Mouse (Mus musculus): Measurements from ENCODE around the gene Vmn1r86.
"Not testable (repeated sequence)": the region's sequence is repeated elsewhere in the genome, so short reads cannot be mapped to it uniquely, and the experiment has no call there.

Vmn1r86 gene

DNA sequence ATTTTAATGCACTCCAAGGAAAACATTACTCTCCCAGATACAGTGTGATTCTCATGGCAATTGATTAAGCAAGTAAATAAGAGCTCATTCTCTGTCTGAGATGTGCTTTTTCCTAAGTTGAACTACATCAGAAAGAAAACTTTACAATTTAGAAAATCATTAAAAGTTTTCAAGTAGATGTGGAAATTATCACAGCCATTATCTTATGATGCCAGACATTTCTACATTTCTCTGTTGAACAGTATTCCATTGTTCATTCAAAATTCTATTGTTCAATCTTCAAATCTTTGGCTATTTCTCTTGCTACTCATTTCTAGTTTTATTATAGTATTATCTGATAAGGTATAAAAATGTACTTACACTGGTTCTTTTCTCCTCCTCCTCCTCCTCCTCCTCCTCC, at the start of gene Vmn1r86:
TSS of gene Vmn1r86 (minus strand) at position 101 of the 400 bp plus-strand sequence.
- DNase-seq (ENCODE audit: low spot score): no peak

DNA sequence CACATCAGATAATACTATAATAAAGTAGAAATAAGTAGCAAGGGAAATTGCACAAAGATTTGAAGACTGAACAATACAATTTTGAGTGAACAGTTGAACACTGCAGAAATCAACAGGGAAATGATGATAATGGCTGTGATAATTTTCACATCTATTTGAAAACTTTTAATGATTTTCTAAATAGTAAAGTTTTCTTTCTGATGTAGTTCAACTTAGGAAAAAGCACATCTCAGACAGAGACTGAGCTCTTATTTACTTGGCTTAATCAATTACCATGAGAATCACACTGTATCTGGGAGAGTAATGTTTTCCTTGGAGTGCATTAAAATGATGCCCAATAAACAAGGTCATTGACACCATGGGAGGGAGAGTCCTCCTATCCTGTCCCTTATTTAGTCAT, 39.6 kb upstream of the Vmn1r86 start, which contains the start of gene Vmn1r88:
TSS of gene Vmn1r88 (plus strand) at position 301 of the 400 bp plus-strand sequence.
- no peak for DNase-seq (ENCODE audit: low spot score)

- no peak for DNase-seq (ENCODE audit: low spot score)
These were observed 20.3 kb upstream of the Vmn1r86 start, which contains the start of gene Vmn1r87 for GRCm38 (mm10) chr7:13140057-13140456. TSS of gene Vmn1r87 (minus strand) at chr7:13140157.

GRCm38 (mm10) chr7:13137340-13137739, 17.6 kb upstream of the Vmn1r86 start:
- DNase-seq (ENCODE audit: low spot score): no peak

GRCm38 (mm10) chr7:13131856-13132255, 12.1 kb upstream of the Vmn1r86 start:
- no peak for DNase-seq (ENCODE audit: low spot score)

DNA sequence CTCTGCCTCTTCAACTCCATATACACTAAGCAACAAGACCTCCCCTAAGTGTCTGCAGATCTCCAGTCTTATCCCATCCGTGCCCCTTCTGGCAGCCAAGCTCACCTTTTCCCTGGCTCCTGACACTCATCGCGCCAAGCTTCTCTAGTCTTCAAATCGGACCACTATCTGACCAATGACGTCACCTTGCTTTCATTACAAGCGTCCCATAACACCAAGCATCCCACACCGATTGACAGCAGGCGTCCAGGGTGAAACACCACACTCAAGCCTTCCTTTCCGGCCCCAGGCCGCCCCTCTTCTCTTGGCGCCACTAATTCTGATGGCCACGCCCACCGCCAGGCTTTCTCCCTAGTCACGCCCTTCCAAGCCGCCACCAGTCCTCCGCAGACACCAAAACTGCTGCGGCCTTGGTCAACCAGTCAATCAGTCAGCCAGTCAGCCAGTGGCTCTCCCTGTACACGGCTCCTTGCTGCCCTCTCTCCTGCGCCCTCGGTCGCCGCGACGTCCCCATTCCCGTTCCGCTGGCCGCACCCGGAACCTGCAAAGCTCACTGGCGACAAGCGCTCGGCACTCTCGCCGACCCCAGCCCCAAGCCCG, 3.9 kb upstream of the Vmn1r86 start:
- DNase-seq (ENCODE audit: low spot score): not testable (repeated sequence)

DNA sequence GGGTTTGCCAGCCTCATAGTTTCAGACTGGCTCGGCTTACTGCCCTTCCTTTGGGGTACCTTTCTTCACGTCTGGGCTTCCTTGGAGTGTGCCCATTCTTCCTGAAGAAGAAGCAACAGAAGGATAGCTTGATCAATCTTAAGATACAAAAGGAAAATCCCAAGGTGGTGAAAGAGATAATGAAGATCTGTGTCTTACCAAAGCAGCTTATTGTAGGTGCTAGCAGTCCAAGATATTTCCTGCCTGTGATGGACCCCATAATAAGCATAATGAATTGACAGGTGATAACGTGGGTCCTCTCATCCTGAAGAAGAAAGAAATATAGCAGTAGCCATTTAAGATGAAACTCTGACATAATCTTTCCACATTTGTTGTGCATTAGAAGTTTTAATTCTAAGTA, 24.6 kb downstream of the Vmn1r86 start, which contains the start of gene Vmn1r85:
TSS of gene Vmn1r85 (minus strand) at position 101 of the 400 bp plus-strand sequence.
- no peak for DNase-seq (ENCODE audit: low spot score)

GRCm38 (mm10) chr7:13072293-13072692, 47.4 kb downstream of the Vmn1r86 start:
- no peak for DNase-seq (ENCODE audit: low spot score)

- not testable (repeated sequence) for DNase-seq (ENCODE audit: low spot score)
These were observed 56.3 kb downstream of the Vmn1r86 start for GRCm38 (mm10) chr7:13063399-13063798.

GRCm38 (mm10) chr7:13059536-13059935, 60.2 kb downstream of the Vmn1r86 start:
- DNase-seq (ENCODE audit: low spot score): no peak

DNA sequence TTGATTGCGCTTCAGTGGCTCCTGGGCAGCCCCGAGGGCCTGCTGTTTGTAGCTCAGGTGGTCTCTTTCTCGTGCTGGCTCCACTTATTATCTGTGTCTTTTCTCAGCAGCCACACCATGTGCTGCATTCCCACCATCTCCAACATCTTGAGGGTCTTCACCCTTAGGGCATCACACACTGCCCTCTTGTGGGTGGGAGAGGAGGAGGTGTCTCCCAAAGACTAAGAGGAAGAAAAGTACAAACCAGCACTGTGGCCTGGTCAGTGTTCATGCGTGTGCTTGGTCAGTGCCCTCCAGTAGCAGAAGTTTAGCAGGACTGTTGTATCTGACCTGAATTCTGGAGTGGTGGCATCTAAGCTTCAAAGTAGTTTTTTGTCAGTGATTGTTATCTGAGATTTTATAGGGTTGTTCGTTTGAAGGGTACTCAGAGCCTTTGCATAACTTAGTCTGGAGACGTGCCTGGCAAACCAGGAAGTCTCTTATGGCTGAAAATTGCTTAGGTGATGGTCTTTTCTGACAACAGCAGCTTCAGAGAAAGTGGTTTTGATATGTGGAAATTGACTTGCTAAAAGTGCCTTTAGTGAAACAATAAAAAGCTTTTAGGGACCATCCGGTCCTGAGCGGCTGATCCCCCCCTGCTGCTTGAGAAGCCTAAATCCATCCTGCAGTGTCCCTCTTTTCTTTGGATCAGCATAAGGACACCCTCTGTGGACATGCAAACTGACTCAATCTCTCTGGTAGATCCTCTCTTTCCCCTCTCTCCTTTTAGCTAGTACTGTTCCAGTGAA, 62.6 kb downstream of the Vmn1r86 start:
- no peak for DNase-seq (ENCODE audit: low spot score)

DNA sequence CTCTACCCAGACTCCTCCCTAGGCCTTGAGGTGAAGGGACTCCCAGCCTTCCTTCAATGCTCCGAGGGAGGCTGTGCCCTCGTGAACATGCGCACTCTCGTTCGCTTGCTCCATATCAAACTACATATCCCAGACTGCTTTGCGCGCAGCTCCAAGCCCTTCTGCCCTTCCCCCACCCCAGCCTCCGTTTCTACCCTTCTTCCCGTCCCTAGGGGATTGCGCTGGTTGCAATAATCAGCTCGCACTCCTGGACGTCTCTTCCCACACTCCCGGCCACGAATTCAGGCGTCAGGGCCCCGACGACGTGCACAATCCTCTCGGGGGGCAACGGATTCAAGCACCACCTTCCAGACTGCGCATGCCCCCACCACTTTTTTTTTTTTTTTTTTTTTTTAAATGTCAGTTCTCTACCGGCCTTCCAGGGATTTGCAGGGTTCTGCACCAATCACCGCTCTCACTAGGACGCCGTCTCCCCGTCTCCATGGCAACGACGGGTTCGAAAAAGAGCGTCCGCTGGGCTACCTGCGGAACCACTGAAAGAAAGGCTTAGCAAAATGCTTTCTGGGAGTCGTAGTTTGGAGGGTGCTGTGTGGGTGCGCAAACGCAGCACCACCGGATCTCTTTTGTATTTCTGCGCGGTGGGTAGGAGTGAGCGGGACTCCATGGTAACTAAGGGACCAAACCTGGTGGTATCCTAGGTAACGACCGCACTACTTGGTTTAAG, 65.3 kb downstream of the Vmn1r86 start, which contains the start of gene Mzf1:
TSS of gene Mzf1 (minus strand) at position 478 of the 724 bp plus-strand sequence.
- DNase-seq (ENCODE audit: low spot score): peak; percentile 89

DNA sequence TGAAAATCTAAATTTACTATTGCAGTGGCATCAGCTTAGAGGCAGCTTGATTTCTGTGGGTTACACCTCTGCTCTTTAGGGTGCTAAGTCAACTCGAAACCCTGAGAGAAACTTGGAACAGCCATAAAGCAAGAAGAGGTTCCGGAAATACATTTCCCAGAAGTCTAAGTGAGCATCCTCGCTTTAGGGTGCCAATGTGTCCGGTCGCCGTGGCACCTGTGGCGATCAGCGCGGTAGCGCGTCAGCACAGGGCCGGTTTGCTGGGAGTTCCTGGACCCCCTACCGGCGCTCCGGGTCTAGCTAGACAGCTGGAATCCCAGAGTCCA, 65.8 kb downstream of the Vmn1r86 start:
- DNase-seq (ENCODE audit: low spot score): no peak

DNA sequence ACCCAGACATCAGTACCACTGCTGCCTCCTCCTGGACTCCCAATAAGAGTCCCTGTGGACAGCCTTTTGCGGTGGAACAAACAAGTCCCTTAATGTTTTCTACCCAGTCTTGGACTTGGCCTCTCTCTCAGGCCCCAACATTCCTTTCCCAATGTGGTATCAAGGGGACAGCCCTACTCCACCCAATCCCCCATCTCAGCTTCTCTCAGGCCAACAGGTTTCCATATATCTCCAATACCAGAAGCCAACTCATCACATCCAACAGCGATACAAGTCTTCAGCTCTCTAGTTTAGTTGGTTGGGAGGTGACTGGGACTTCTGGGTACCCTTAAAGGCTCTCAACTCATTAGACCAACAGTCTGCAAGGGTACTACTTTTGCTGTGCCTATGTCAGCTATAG, 66.2 kb downstream of the Vmn1r86 start:
- DNase-seq (ENCODE audit: low spot score): no peak

- no peak for DNase-seq (ENCODE audit: low spot score)
These were observed 66.7 kb downstream of the Vmn1r86 start for GRCm38 (mm10) chr7:13053001-13053400.

Measured in layer of hippocampus, adult 9-10 months (tissue).